Mouse (Mus musculus) liver, embryonic 14.5 days (tissue): ENCODE results near the gene Cd96. TPM values are rescaled to one million over a fixed set of nuclear protein-coding genes. Genes with fewer than 3 reads are reported as not detected.

Experiments
- ATAC-seq: fragments of 200-750 bp; cut with Nextera tagmentation; 2 replicates; pipeline ENCODE4 v1.8.0; 2017; ENCODE audit warnings: moderate number of reproducible peaks, mild to moderate bottlenecking, moderate library complexity; ENCODE audit not compliant: insufficient read depth
- DNase-seq, 3 experiments: peaks; one replicate each; pipeline ENCODE4 v3.0.0-alpha.2; 2012 to 2013; ENCODE audit warnings: low read depth in 3 of 3, low spot score in 3 of 3
- H3K27ac ChIP-seq: fragments of 300-500 bp; sonication (generic); 2 replicates; pipeline ENCODE4 v1.5.1; 2014; ENCODE audit warnings: moderate library complexity, mild to moderate bottlenecking, control low read depth, inconsistent platforms
- H3K27me3 ChIP-seq: fragments of 300-500 bp; sonication (generic); 2 replicates; pipeline ENCODE4 v1.6.1; 2014; ENCODE audit warnings: mild to moderate bottlenecking, low read length, moderate library complexity; ENCODE audit not compliant: control insufficient read depth, insufficient read depth
- H3K36me3 ChIP-seq: fragments of 300-500 bp; sonication (generic); replicated peaks from 2 replicates; pipeline ENCODE4 v1.6.1; 2014; ENCODE audit warnings: low read depth; ENCODE audit not compliant: control insufficient read depth, insufficient read depth
- H3K4me1 ChIP-seq, 2 experiments: fragments of 200-500 bp in 1 of 2; fragments of 300-500 bp in 1 of 2; sonication (generic) in 1 of 2; replicated peaks; 2 replicates each; pipeline ENCODE4 v1.6.1; 2012 to 2014; ENCODE audit warnings: antibody characterized with exemption in 1 of 2, inconsistent platforms in 1 of 2, low read length in 1 of 2; ENCODE audit not compliant: control insufficient read depth in 2 of 2, insufficient read depth in 2 of 2
- H3K4me2 ChIP-seq: fragments of 300-500 bp; sonication (generic); 2 replicates; pipeline ENCODE4 v1.6.1; 2014; ENCODE audit warnings: low read depth, mild to moderate bottlenecking, control low read depth, moderate library complexity
- H3K4me3 ChIP-seq, 2 experiments: fragments of 200-500 bp in 1 of 2; fragments of 300-500 bp in 1 of 2; sonication (generic) in 1 of 2; 2 replicates each; pipeline ENCODE4 v1.5.1; 2012 to 2014; ENCODE audit warnings: low read depth in 2 of 2, low read length in 2 of 2, mild to moderate bottlenecking in 2 of 2, control low read depth in 1 of 2, inconsistent platforms in 1 of 2, moderate library complexity in 1 of 2; ENCODE audit not compliant: insufficient read depth in 1 of 2
- H3K9ac ChIP-seq: fragments of 300-500 bp; sonication (generic); replicated peaks from 2 replicates; pipeline ENCODE4 v1.6.1; 2014; ENCODE audit warnings: mild to moderate bottlenecking, control low read depth, moderate library complexity
- H3K9me3 ChIP-seq: fragments of 300-500 bp; sonication (generic); 2 replicates; pipeline ENCODE4 v1.6.1; 2016; ENCODE audit warnings: low read length, mixed read lengths; ENCODE audit not compliant: control insufficient read depth
- CTCF ChIP-seq: IDR thresholded peaks from 2 replicates; pipeline ENCODE4 v1.5.1; 2016; ENCODE audit warnings: antibody characterized with exemption, low read depth, control low read depth
- EP300 ChIP-seq: IDR thresholded peaks from 2 replicates; pipeline ENCODE4 v1.6.1; 2016; ENCODE audit warnings: antibody characterized with exemption, low read depth
- WGBS: fragments of 180-500 bp; shearing (Covaris S2); extraction: QIAGEN DNeasy Blood & Tissue Kit; methylation state at CpG from one replicate; pipeline ENCODE4 v1.1.7; 2014; ENCODE audit not compliant: insufficient replicate concordance; 5-methylcytosine and 5-hydroxymethylcytosine counted together
- polyA plus RNA-seq, 2 experiments: library from polyadenylated mRNA; depleted of rRNA in 1 of 2; stranded (reverse) in 1 of 2; unstranded in 1 of 2; fragments of >200 nt; fragmentation: Nextera tagmentation in 1 of 2; extraction: Ambion mirVana in 1 of 2; gene quantifications; 2 replicates each; pipeline versions ENCODE4 v1.2.1 to v1.2.3; 2012 to 2014

Gene Cd96
- polyA plus RNA-seq, 2 experiments, result 0.07 TPM; not detected in 1

GRCm38 (mm10) chr16:46101748-46102147 is 18.3 kb downstream of the Cd96 start:
- WGBS, result 18% methylated on average over 2 of the region's 2 CpGs

GRCm38 (mm10) chr16:46100286-46100685 is 19.8 kb downstream of the Cd96 start:
- TF ChIP-seq CTCF, result no peak
- TF ChIP-seq EP300, result no peak
- DNase-seq (no peak), ATAC-seq (no peak)
- no peak overlapping the region for H3K4me2 ChIP-seq
- no peak overlapping the region for H3K9ac ChIP-seq
- H3K4me1 ChIP-seq, result no peaks in the 10 kb centered on the region
- no peak overlapping the region for H3K27ac ChIP-seq
- 48% methylated on average over 2 of the region's 2 CpGs for WGBS
- H3K27me3 ChIP-seq, result no peaks in the 10 kb centered on the region
- H3K9me3 ChIP-seq, result no peaks in the 10 kb centered on the region
- H3K4me3 ChIP-seq, result no peak overlapping the region
- H3K36me3 ChIP-seq, result no peaks in the 10 kb centered on the region

More at GRCm38 (mm10) chr16:46101748-46102147, 18.3 kb downstream of the Cd96 start:
- DNase-seq (no peak), ATAC-seq (no peak)
- Histone ChIP-seq H3K4me3 (no peak overlapping the region), H3K27ac (no peak overlapping the region), H3K4me2 (no peak overlapping the region), H3K27me3 (no peaks in the 10 kb centered on the region), H3K9ac (no peak overlapping the region), H3K9me3 (no peaks in the 10 kb centered on the region), H3K4me1 (no peaks in the 10 kb centered on the region), H3K36me3 (no peaks in the 10 kb centered on the region)
- TF ChIP-seq EP300 (no peak), CTCF (no peak)

- DNase-seq, result no peak
These were observed 22.6 kb downstream of the Cd96 start for GRCm38 (mm10) chr16:46097421-46097820.

GRCm38 (mm10) chr16:46094478-46094877 is 25.6 kb downstream of the Cd96 start:
- no peak overlapping the region for H3K9ac ChIP-seq
- no peaks in the 10 kb centered on the region for H3K9me3 ChIP-seq
- DNase-seq (no peak), ATAC-seq (no peak)
- no peak overlapping the region for H3K4me3 ChIP-seq
- no peaks in the 10 kb centered on the region for H3K27me3 ChIP-seq
- TF ChIP-seq CTCF, result no peak
- TF ChIP-seq EP300, result no peak
- no peak overlapping the region for H3K4me2 ChIP-seq
- 74% methylated on average over 2 of the region's 2 CpGs for WGBS
- no peaks in the 10 kb centered on the region for H3K4me1 ChIP-seq
- no peaks in the 10 kb centered on the region for H3K36me3 ChIP-seq
- H3K27ac ChIP-seq, result no peak overlapping the region

More at GRCm38 (mm10) chr16:46097421-46097820, 22.6 kb downstream of the Cd96 start:
- no peaks in the 10 kb centered on the region for H3K36me3 ChIP-seq
- 55% methylated on average over 9 of the region's 9 CpGs for WGBS
- TF ChIP-seq EP300 (no peak), CTCF (no peak)
- no peak overlapping the region for H3K9ac ChIP-seq
- no peak overlapping the region for H3K4me2 ChIP-seq
- no peaks in the 10 kb centered on the region for H3K27me3 ChIP-seq
- no peaks in the 10 kb centered on the region for H3K9me3 ChIP-seq
- H3K27ac ChIP-seq, result no peak overlapping the region
- H3K4me1 ChIP-seq, result no peaks in the 10 kb centered on the region
- ATAC-seq, result no peak
- no peak overlapping the region for H3K4me3 ChIP-seq

GRCm38 (mm10) chr16:46092935-46093334 is 27.1 kb downstream of the Cd96 start:
- no peak for TF ChIP-seq CTCF
- no peak for TF ChIP-seq EP300
- no peak overlapping the region for H3K4me3 ChIP-seq
- no peak overlapping the region for H3K9ac ChIP-seq
- no peaks in the 10 kb centered on the region for H3K36me3 ChIP-seq
- no peak overlapping the region for H3K4me2 ChIP-seq
- ATAC-seq (no peak), DNase-seq (no peak)
- no peaks in the 10 kb centered on the region for H3K27me3 ChIP-seq
- H3K27ac ChIP-seq, result no peak overlapping the region
- H3K9me3 ChIP-seq, result no peaks in the 10 kb centered on the region
- H3K4me1 ChIP-seq, result no peaks in the 10 kb centered on the region
- 76% methylated on average over 2 of the region's 2 CpGs for WGBS
